Mouse (Mus musculus): ENCODE measurements at regions not wholly inside any gene's neighbourhood (a gene's known extent, or its start where the extent isn't known, plus 50 kb on each side); places are given as distances from the start of the nearest gene placed in this dataset.

GRCm38 (mm10) chr13:71513204-71513603 is 450.3 kb downstream of the Irx1 start:
- in situ Hi-C loops (cut with MboI; ENCODE audit: unreplicated experiment in 2 of 2) = no loop called here

- in situ Hi-C loops (cut with MboI; ENCODE audit: unreplicated experiment in 2 of 2) = no loop called here
Observed at GRCm38 (mm10) chr13:71507956-71508401, 455.5 kb downstream of the Irx1 start.

GRCm38 (mm10) chr13:71507421-71507931 is 456.0 kb downstream of the Irx1 start:
- in situ Hi-C loops (cut with MboI; ENCODE audit: unreplicated experiment in 2 of 2) = no loop called here

- in situ Hi-C loops (cut with MboI; ENCODE audit: unreplicated experiment in 2 of 2) = no loop called here
Observed at GRCm38 (mm10) chr13:71506777-71507176, 456.7 kb downstream of the Irx1 start.

- in situ Hi-C loops (cut with MboI; ENCODE audit: unreplicated experiment in 2 of 2) = no loop called here
Observed at GRCm38 (mm10) chr13:71489773-71490172, 473.8 kb downstream of the Irx1 start.

- in situ Hi-C loops (cut with MboI; ENCODE audit: unreplicated experiment in 2 of 2) = no loop called here
Observed at GRCm38 (mm10) chr13:71481205-71481604, 482.3 kb downstream of the Irx1 start.

- in situ Hi-C loops (cut with MboI; ENCODE audit: unreplicated experiment in 2 of 2) = loop anchor here (25.0 kb wide), 2 partner anchors 1576 to 1851 kb away; no protein-coding TSS in a partner anchor
Observed at GRCm38 (mm10) chr13:71461552-71461951, 502.0 kb downstream of the Irx1 start.

GRCm38 (mm10) chr13:71460607-71461006 is 502.9 kb downstream of the Irx1 start:
- in situ Hi-C loops (cut with MboI; ENCODE audit: unreplicated experiment in 2 of 2) = loop anchor here (25.0 kb wide), 2 partner anchors 1577 to 1852 kb away; no protein-coding TSS in a partner anchor

GRCm38 (mm10) chr13:71460097-71460496 is 503.4 kb downstream of the Irx1 start:
- in situ Hi-C loops (cut with MboI; ENCODE audit: unreplicated experiment in 2 of 2) = loop anchor here (25.0 kb wide), 2 partner anchors 1577 to 1852 kb away; no protein-coding TSS in a partner anchor

- in situ Hi-C loops (cut with MboI; ENCODE audit: unreplicated experiment in 2 of 2) = loop anchor here (10.0 to 25.0 kb wide), 3 partner anchors 1578 to 1853 kb away; no protein-coding TSS in a partner anchor
Observed at GRCm38 (mm10) chr13:71459022-71459536, 504.4 kb downstream of the Irx1 start.

- in situ Hi-C loops (cut with MboI; ENCODE audit: unreplicated experiment in 2 of 2) = loop anchor here (10.0 to 25.0 kb wide), 3 partner anchors 1579 to 1854 kb away; no protein-coding TSS in a partner anchor
Observed at GRCm38 (mm10) chr13:71458061-71458935, 505.2 kb downstream of the Irx1 start.

- in situ Hi-C loops (cut with MboI; ENCODE audit: unreplicated experiment in 2 of 2) = loop anchor here (10.0 to 25.0 kb wide), 3 partner anchors 1580 to 1855 kb away; no protein-coding TSS in a partner anchor
Observed at GRCm38 (mm10) chr13:71457550-71457949, 506.0 kb downstream of the Irx1 start.

- in situ Hi-C loops (cut with MboI; ENCODE audit: unreplicated experiment in 2 of 2) = loop anchor here (10.0 to 25.0 kb wide), 3 partner anchors 1585 to 1860 kb away; no protein-coding TSS in a partner anchor
Observed at GRCm38 (mm10) chr13:71452258-71452657, 511.3 kb downstream of the Irx1 start.

GRCm38 (mm10) chr13:71437601-71438099 is 525.9 kb downstream of the Irx1 start:
- in situ Hi-C loops (cut with MboI; ENCODE audit: unreplicated experiment in 2 of 2) = no loop called here

- in situ Hi-C loops (cut with MboI; ENCODE audit: unreplicated experiment in 2 of 2) = no loop called here
Observed at GRCm38 (mm10) chr13:71403654-71404560, 559.6 kb downstream of the Irx1 start.

- in situ Hi-C loops (cut with MboI; ENCODE audit: unreplicated experiment in 2 of 2) = no loop called here
Observed at GRCm38 (mm10) chr13:71393716-71394309, 552.2 kb upstream of the Adamts16 start.

- in situ Hi-C loops (cut with MboI; ENCODE audit: unreplicated experiment in 2 of 2) = no loop called here
Observed at GRCm38 (mm10) chr13:71378641-71379040, 537.0 kb upstream of the Adamts16 start.

- in situ Hi-C loops (cut with MboI; ENCODE audit: unreplicated experiment in 2 of 2) = no loop called here
Observed at GRCm38 (mm10) chr13:71375909-71376606, 534.4 kb upstream of the Adamts16 start.
